Mouse (Mus musculus) layer of hippocampus, adult 6 months (tissue): Measurements from ENCODE around the gene Ccdc54. TPM values are rescaled to one million over a fixed set of nuclear protein-coding genes. Genes with fewer than 3 reads are reported as not detected.

ENCODE experiments used
- long read RNA-seq, 2 experiments: library from polyadenylated mRNA; unstranded; transcript quantifications; one replicate each; pipeline ENCODE4 v2.0.0; 2019 to 2020
- polyA plus RNA-seq: library from polyadenylated mRNA; unstranded; fragments of <200 nt; fragmentation: Nextera tagmentation; gene quantifications from 2 replicates; pipeline ENCODE4 v1.2.3, GENCODE M21; 2021

The Ccdc54 gene
- polyA plus RNA-seq = not detected in 2 replicates
- long read RNA-seq, experiment 1 = 0 reads
- long read RNA-seq, experiment 2 = 0 reads

GRCm38 (mm10) chr16:50591054-50591453 lies at the start of gene Ccdc54:
TSS of gene Ccdc54 (minus strand) at chr16:50591154.

Other genes starting within 250 kb of the Ccdc54 start
- 12.3 and 15.8 TPM in 2 replicates for gene Bbx, start 158.8 kb downstream of the Ccdc54 start, polyA plus RNA-seq